Mouse (Mus musculus) brain, embryonic 14.5 days (tissue): ENCODE results near the gene A730061H03Rik.
A peak's percentile ranks its signal among the peaks of the same experiment; 100 is the strongest.

ENCODE experiments used
- CTCF ChIP-seq: fragments of 200-500 bp; IDR thresholded peaks from 2 replicates; pipeline ENCODE4 v1.5.1; 2012; ENCODE audit warnings: inconsistent platforms, mild to moderate bottlenecking, moderate library complexity, borderline replicate concordance; ENCODE audit not compliant: insufficient read depth, insufficient read length; ENCODE audit errors: extremely low read depth
- POLR2A ChIP-seq: fragments of 200-500 bp; IDR thresholded peaks from 2 replicates; pipeline ENCODE4 v1.6.1; 2012; ENCODE audit warnings: mild to moderate bottlenecking, inconsistent platforms, borderline replicate concordance; ENCODE audit not compliant: poor library complexity, insufficient read depth, insufficient read length, severe bottlenecking; ENCODE audit errors: extremely low read depth

DNA sequence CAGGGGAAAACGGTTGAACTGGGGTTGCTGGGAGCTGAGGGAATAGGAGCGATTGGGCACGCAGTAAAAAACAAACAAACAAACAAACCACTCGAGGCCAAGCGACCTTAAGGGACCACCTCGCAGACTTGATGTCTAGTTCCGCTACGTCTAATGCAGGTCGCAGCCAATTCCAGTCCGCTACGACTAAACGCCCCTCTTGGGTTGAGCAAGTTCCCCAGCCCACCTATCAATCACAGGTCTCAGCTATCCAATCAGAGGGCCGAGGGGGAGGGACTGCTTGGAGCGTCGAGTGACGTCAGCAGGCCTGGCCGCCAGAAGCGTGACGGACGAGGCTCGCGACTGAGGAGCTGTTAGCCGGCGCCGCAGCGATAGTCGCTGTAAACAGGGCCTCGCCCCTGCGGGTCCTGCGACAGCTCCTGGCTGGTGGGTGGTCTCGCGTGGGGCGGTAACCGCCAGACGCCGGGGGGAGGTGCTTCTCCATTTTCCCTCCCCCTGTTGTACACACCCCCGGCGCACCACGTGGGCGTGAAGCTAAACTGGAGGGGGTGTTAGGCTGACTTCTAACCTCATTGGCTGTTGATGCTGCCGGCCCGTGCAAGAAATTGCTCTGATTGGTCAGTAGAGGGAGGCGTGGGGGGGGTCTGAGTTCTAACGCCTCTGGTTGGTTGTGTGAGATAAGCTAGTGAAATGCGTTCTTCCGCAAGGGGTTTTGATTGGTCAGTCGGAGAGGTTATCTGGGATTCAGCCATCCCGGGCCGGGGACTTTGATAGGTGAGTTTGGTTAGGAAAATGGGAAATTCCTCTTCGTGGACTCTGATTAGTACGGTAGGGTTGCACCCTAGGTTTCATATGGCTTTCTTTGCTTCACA lies at the start of gene A730061H03Rik:
- TF ChIP-seq POLR2A (peak; percentile 55; the same call in 1 of the 2 replicates), CTCF (no peak)
